Mouse (Mus musculus) cerebellum, postnatal 36 days (tissue): Measurements from ENCODE around the gene Gm48551.

Experiments used
- DNase-seq, 2 experiments: peaks; one replicate each; pipeline ENCODE4 v3.0.0; 2021 to 2022; ENCODE audit warnings: mixed read lengths in 2 of 2

The Gm48551 gene

GRCm38 (mm10) chr10:81431526-81432168 is 47.4 kb downstream of the Gm48551 start:
- peak; percentile 49 to 53 for DNase-seq

GRCm38 (mm10) chr10:81432169-81432867 is 48.1 kb downstream of the Gm48551 start:
- peak; percentile 19 to 34 for DNase-seq

GRCm38 (mm10) chr10:81432868-81433262 is 48.6 kb downstream of the Gm48551 start:
- DNase-seq, result peak; percentile 92

- DNase-seq, result peak in 1 of 2 experiments; percentile 38
Observed at GRCm38 (mm10) chr10:81433541-81434289, 49.4 kb downstream of the Gm48551 start.

GRCm38 (mm10) chr10:81434361-81435263 is 50.3 kb downstream of the Gm48551 start:
- DNase-seq, result peak in 1 of 2 experiments; percentile 18

GRCm38 (mm10) chr10:81435436-81435835 is 51.2 kb downstream of the Gm48551 start:
- peak; percentile 87 to 90 for DNase-seq

GRCm38 (mm10) chr10:81441019-81441418 is 56.8 kb downstream of the Gm48551 start:
- DNase-seq, result peak in 1 of 2 experiments; percentile 3
